Mouse (Mus musculus) lung, postnatal 0 days (tissue): ENCODE results near the gene Mgea5. TPM values are rescaled to one million over a fixed set of nuclear protein-coding genes. Genes with fewer than 3 reads are reported as not detected.
"Not testable (repeated sequence)": the region's sequence is repeated elsewhere in the genome, so short reads cannot be mapped to it uniquely, and the experiment has no call there.

Source experiments
- ATAC-seq: fragments of 200-750 bp; cut with Nextera tagmentation; 2 replicates; pipeline ENCODE4 v1.8.0; 2017; ENCODE audit warnings: moderate library complexity
- DNase-seq: peaks from one replicate; pipeline ENCODE4 v3.0.0-alpha.2; 2016; ENCODE audit warnings: low spot score
- H3K27ac ChIP-seq: fragments of 300-500 bp; sonication (generic); 2 replicates; pipeline ENCODE4 v1.5.1; 2014; ENCODE audit warnings: antibody characterized with exemption, mild to moderate bottlenecking, low read length, mixed read lengths
- H3K27me3 ChIP-seq: fragments of 300-500 bp; sonication (generic); replicated peaks from 2 replicates; pipeline ENCODE4 v1.6.1; 2014; ENCODE audit warnings: low read length, mixed read lengths; ENCODE audit not compliant: insufficient read depth
- H3K36me3 ChIP-seq: fragments of 300-500 bp; sonication (generic); 2 replicates; pipeline ENCODE4 v1.6.1; 2014; ENCODE audit warnings: low read length, mixed read lengths; ENCODE audit not compliant: insufficient read depth
- H3K4me1 ChIP-seq: fragments of 300-500 bp; sonication (generic); 2 replicates; pipeline ENCODE4 v1.6.1; 2014; ENCODE audit warnings: antibody characterized with exemption, low read depth, low read length, mixed read lengths; ENCODE audit not compliant: insufficient read depth
- H3K4me2 ChIP-seq: fragments of 300-500 bp; sonication (generic); replicated peaks from 2 replicates; pipeline ENCODE4 v1.6.1; 2014; ENCODE audit warnings: low read depth, mild to moderate bottlenecking, low read length, moderate library complexity, mixed read lengths
- H3K4me3 ChIP-seq: fragments of 300-500 bp; sonication (generic); 2 replicates; pipeline ENCODE4 v1.5.1; 2014; ENCODE audit warnings: low read depth, low read length
- H3K9ac ChIP-seq: fragments of 300-500 bp; sonication (generic); replicated peaks from 2 replicates; pipeline ENCODE4 v1.6.1; 2014; ENCODE audit warnings: low read depth, mild to moderate bottlenecking
- H3K9me3 ChIP-seq: fragments of 300-500 bp; sonication (generic); 2 replicates; pipeline ENCODE4 v1.6.1; 2016; ENCODE audit warnings: low read length, mixed read lengths
- CTCF ChIP-seq: IDR thresholded peaks from 2 replicates; pipeline ENCODE4 v1.5.1; 2016; ENCODE audit warnings: antibody characterized with exemption, mild to moderate bottlenecking
- EP300 ChIP-seq: IDR thresholded peaks from 2 replicates; pipeline ENCODE4 v1.6.1; 2016; ENCODE audit warnings: antibody characterized with exemption, mild to moderate bottlenecking, control low read depth
- WGBS: fragments of 180-500 bp; shearing (Covaris S2); extraction: QIAGEN DNeasy Blood & Tissue Kit; methylation state at CpG from one replicate; pipeline ENCODE4 v1.1.7; 2014; 5-methylcytosine and 5-hydroxymethylcytosine counted together
- polyA plus RNA-seq: library from polyadenylated mRNA; unstranded; fragments of >200 nt; fragmentation: Nextera tagmentation; extraction: Ambion mirVana; gene quantifications from 2 replicates; pipeline ENCODE4 v1.2.1, GENCODE M21; 2015

The Mgea5 gene
- polyA plus RNA-seq, 1 experiment from 2014 or later: 26.4 TPM

DNA sequence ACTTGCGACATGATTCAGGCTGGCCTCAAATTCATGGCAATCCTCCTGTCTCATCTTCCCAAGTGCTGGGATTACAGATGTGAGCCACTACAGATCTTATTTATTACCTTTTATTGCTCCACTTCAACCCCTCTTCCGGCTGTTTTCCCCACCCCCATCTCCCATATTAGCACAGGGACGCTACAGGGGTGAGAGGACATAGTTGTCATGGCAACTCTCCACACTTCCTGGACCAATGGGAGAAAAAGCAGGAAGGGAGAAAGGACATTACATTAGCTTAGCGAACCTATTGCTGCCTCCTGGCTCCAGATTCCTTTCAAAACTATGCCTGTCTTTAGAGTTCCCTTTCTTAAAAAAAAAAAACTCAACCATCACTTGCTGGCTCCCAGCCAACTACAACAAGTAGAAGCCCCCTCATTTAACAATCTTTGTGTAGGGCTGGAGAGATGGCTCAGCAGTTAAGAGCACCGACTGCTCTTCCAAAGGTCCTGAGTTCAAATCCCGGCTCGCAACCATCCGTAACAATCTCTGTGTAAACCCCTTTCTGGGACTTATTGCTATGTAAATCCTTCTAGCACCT, 29.1 kb upstream of the Mgea5 start:
- 10% methylated on average over 8 of the region's 8 CpGs for WGBS
- no peaks in the 10 kb centered on the region for H3K36me3 ChIP-seq
- no peak for TF ChIP-seq EP300
- no peak for TF ChIP-seq CTCF
- H3K4me1 ChIP-seq: peaks cover 23% of the 10 kb centered on the region
- H3K27me3 ChIP-seq: no peaks in the 10 kb centered on the region
- peak overlapping the region; percentile 51 for H3K4me2 ChIP-seq
- no peak overlapping the region for H3K27ac ChIP-seq
- H3K4me3 ChIP-seq: no peak overlapping the region
- no peak for ATAC-seq
- peak; percentile 38 for DNase-seq
- H3K9ac ChIP-seq: no peak overlapping the region
- no peaks in the 10 kb centered on the region for H3K9me3 ChIP-seq

DNA sequence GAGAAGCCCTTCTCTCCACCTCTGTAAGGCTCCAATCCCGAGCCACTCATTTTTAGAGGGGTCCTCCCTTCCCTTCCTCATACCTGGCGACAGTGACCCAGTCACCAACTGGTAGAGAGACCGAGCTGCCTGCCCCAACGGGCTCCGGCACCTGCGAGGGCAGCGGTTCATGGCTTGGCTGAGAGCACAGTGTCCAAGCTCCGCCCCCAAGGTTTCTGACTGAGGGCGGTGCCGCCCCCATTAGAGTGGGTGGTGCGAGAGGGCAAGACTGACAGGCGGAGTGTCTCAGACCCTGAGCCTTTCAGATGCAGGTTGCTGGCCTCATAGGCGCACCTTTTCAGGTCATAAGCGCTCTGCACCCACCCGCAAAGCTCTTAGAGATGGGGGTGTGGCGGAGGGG, 28.5 kb upstream of the Mgea5 start:
- H3K27me3 ChIP-seq: no peaks in the 10 kb centered on the region
- 2% methylated on average over 16 of the region's 16 CpGs for whole genome bisulfite sequencing
- peak; percentile 63 for ATAC-seq
- H3K36me3 ChIP-seq: no peaks in the 10 kb centered on the region
- H3K9ac ChIP-seq: no peak overlapping the region
- peak; percentile 67 for DNase-seq
- no peak overlapping the region; the same call in 1 of the 2 replicates for H3K4me3 ChIP-seq
- no peaks in the 10 kb centered on the region for H3K9me3 ChIP-seq
- H3K4me2 ChIP-seq: peak overlapping the region; percentile 51
- no peak for TF ChIP-seq CTCF
- peaks cover 18% of the 10 kb centered on the region for H3K4me1 ChIP-seq
- H3K27ac ChIP-seq: no peak overlapping the region

DNA sequence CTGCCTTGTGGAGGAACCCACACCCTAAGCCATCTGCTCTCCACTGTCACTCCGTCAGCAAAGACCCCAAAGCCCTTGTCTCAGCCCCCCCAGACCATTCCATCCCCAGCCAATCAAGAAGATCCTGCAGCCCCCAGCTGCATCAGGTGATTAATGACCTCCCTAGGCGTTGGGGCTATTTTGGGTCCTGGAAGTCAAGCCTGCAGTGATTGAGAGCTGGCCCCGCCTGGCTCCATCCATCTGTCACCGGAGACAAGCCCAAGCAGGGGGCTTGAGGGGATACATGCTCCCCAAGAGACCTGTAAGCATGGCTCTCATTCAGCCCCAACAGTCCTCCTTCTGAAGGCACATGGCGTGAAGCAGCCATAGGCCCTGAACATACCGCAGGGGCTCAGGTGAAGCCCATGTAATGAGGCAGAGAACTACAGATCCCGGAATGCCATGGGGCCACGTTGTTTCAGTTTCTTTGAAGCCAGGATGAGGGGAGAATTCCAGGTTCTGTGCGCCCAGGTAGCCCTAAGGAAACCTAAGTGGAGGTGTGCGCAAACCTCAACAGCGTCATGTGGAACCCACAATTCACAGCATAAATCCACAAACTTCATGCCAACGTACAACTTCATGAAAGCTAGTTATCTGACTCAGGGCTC, 27.5 kb upstream of the Mgea5 start:
- 69% methylated on average over 12 of the region's 12 CpGs for WGBS
- no peak overlapping the region for H3K9ac ChIP-seq
- DNase-seq (no peak), ATAC-seq (no peak)
- no peak for TF ChIP-seq EP300
- H3K27me3 ChIP-seq: no peaks in the 10 kb centered on the region
- peaks cover 11% of the 10 kb centered on the region; the same call in 1 of the 2 replicates for H3K4me1 ChIP-seq
- no peak overlapping the region for H3K4me2 ChIP-seq
- H3K4me3 ChIP-seq: no peak overlapping the region
- no peak overlapping the region for H3K27ac ChIP-seq
- H3K9me3 ChIP-seq: no peaks in the 10 kb centered on the region
- H3K36me3 ChIP-seq: no peaks in the 10 kb centered on the region

DNA sequence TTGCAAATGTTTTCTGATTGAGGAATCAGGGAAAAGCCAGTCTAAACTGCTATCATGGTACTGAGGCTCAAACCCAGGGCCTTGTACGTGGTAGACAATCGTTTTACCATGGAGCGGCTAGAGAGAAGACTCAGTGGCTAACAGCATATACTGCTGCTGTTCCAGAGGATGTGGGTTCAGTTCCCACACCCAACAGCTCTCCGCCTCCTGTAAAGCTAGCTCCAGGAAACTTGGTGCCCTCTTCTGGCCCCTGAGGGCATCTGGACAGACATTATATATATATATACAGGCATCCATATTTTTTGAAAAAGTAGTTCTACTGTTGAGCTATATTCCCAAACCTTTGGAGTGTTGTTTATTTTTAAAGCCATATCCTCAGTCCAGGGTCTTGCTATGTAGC, 24.1 kb upstream of the Mgea5 start:
- TF ChIP-seq EP300 (no peak), CTCF (0 out of 2 replicates have a peak, but pooled peaks have one; percentile 2)
- 94% methylated on average over 4 of the region's 4 CpGs for WGBS
- H3K36me3 ChIP-seq: no peaks in the 10 kb centered on the region
- no peak for ATAC-seq
- no peak overlapping the region for H3K9ac ChIP-seq
- H3K27ac ChIP-seq: no peak overlapping the region
- H3K4me1 ChIP-seq: peaks cover 5% of the 10 kb centered on the region; the same call in 1 of the 2 replicates
- H3K9me3 ChIP-seq: no peaks in the 10 kb centered on the region
- no peak overlapping the region for H3K4me2 ChIP-seq
- H3K4me3 ChIP-seq: no peak overlapping the region
- no peak for DNase-seq
- no peaks in the 10 kb centered on the region for H3K27me3 ChIP-seq

DNA sequence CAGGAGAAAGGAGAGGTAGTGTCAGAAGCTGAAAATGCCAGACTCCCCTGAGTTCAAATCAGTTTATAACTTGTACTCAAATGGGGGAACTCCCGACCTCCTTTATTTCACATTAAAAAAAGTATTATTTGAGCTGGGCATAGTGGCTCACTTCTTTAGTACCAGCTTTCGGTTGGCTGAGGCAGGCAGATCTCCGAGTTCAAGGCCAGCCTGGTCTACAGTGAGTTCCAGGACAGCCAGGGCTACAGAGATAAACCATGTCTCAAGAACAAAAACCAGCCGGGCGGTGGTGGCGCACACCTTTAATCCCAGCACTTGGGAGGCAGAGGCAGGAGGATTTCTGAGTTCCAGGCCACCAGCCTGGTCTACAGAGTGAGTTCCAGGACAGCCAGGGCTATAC, 22.2 kb upstream of the Mgea5 start:
- not testable (repeated sequence) for H3K4me1 ChIP-seq, H3K27ac ChIP-seq, DNase-seq, H3K4me3 ChIP-seq, H3K9me3 ChIP-seq, H3K4me2 ChIP-seq, H3K9ac ChIP-seq, H3K36me3 ChIP-seq, ATAC-seq, H3K27me3 ChIP-seq
- 90% methylated on average over 6 of the region's 6 CpGs for WGBS

DNA sequence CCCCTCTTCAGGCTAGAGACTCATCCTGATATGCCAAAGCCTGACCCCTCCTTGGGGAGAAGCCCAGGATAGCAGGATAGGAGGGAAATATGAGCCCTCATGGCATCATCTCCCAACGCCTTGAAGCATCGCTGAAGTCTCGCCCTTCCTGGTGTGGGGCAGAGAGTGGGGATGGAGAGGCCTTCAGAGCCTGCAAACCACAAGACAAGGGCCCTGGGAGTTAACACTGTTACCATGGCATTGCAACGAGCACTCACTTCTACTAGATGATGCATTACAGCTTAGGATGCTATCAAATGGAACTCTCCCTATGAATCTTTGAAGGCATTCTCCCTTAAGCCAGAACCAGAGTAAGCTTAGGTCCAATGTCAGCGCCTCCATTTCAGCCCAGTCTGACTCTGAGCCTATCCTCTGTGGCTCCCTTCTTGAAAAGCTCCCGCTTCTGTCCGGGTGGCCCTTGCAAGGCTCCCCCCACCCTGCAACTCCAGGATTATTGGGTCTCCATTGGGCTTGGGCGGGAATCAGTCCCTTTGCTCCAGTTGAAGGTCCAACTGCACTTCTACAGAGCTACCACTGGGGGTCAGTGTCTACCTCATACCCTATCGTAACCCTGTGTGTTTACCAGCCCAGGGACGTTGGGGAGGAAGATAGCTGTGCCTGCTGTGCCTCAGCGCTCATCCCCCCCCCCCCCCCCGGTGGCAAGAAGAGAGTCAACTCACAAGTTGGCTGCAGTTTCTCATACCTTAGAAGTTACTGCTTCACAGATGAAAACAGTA, 21.1 kb upstream of the Mgea5 start:
- no peaks in the 10 kb centered on the region for H3K27me3 ChIP-seq
- peak; percentile 67 for DNase-seq
- H3K9me3 ChIP-seq: no peaks in the 10 kb centered on the region
- no peak overlapping the region for H3K27ac ChIP-seq
- no peak overlapping the region for H3K4me2 ChIP-seq
- no peak overlapping the region for H3K9ac ChIP-seq
- H3K36me3 ChIP-seq: no peaks in the 10 kb centered on the region
- no peaks in the 10 kb centered on the region for H3K4me1 ChIP-seq
- 23% methylated on average over 12 of the region's 12 CpGs for WGBS
- TF ChIP-seq EP300 (no peak), CTCF (peak; percentile 90)
- ATAC-seq: peak; percentile 72
- no peak overlapping the region for H3K4me3 ChIP-seq
